Mouse (Mus musculus): ENCODE data around the gene Nme2. TPM values are rescaled to one million over a fixed set of nuclear protein-coding genes. Genes with fewer than 3 reads are reported as not detected.

Gene Nme2
- polyA plus RNA-seq, 1 experiment, result 107 TPM

GRCm38 (mm10) chr11:93969171-93969570 is 13.1 kb upstream of the Nme2 start:
- TF ChIP-seq CTCF (IDR thresholded peaks at IDR 0.05; ENCODE audit: insufficient read depth, low read length), result no peak
- no peak for TF ChIP-seq POLR2A (IDR thresholded peaks at IDR 0.05; ENCODE audit: borderline replicate concordance, extremely low read depth, low read depth, low read length)
- no peak overlapping the region for H3K4me3 ChIP-seq (replicated peaks; ENCODE audit: extremely low read depth, low read depth, low read length)
- DNase-seq, result no peak
- H3K4me1 ChIP-seq (ENCODE audit: control insufficient read depth, insufficient read depth, low read length), result 0 out of 2 replicates have a peak, but pooled peaks cover 2% of the 10 kb centered on the region
- WGBS, result 92% methylated on average over 6 of the region's 6 CpGs

- no peak overlapping the region for H3K4me3 ChIP-seq (replicated peaks; ENCODE audit: extremely low read depth, low read depth, low read length)
- no peak for DNase-seq
- WGBS, result 32% methylated on average over 6 of the region's 6 CpGs
- no peak for TF ChIP-seq CTCF (IDR thresholded peaks at IDR 0.05; ENCODE audit: insufficient read depth, low read length)
- TF ChIP-seq POLR2A (IDR thresholded peaks at IDR 0.05; ENCODE audit: borderline replicate concordance, extremely low read depth, low read depth, low read length), result no peak
- 0 out of 2 replicates have a peak, but pooled peaks cover 2% of the 10 kb centered on the region for H3K4me1 ChIP-seq (ENCODE audit: control insufficient read depth, insufficient read depth, low read length)
Observed at GRCm38 (mm10) chr11:93968848-93969128, 12.7 kb upstream of the Nme2 start.

- TF ChIP-seq POLR2A (IDR thresholded peaks at IDR 0.05; ENCODE audit: borderline replicate concordance, extremely low read depth, low read depth, low read length) (0 out of 2 replicates have a peak, but pooled peaks have one; percentile 8), CTCF (IDR thresholded peaks at IDR 0.05; ENCODE audit: insufficient read depth, low read length) (peak; percentile 78)
- under 1% methylated on average over 40 of the region's 40 CpGs for WGBS
- H3K4me1 ChIP-seq (ENCODE audit: control insufficient read depth, insufficient read depth, low read length), result 0 out of 2 replicates have a peak, but pooled peaks cover 2% of the 10 kb centered on the region
- peak; percentile 94 for DNase-seq
- H3K4me3 ChIP-seq (replicated peaks; ENCODE audit: extremely low read depth, low read depth, low read length), result peak within 1 kb of the TSS; percentile 92
Observed at GRCm38 (mm10) chr11:93968005-93968847, 12.2 kb upstream of the Nme2 start, which contains the start of the genes Gm20390 and Nme1. TSS of gene Gm20390 (minus strand) at chr11:93968293. TSS of gene Nme1 (minus strand) at chr11:93968521.

GRCm38 (mm10) chr11:93967381-93967780 is 11.3 kb upstream of the Nme2 start:
- TF ChIP-seq POLR2A (IDR thresholded peaks at IDR 0.05; ENCODE audit: borderline replicate concordance, extremely low read depth, low read depth, low read length) (no peak), CTCF (IDR thresholded peaks at IDR 0.05; ENCODE audit: insufficient read depth, low read length) (no peak)
- Histone ChIP-seq H3K4me1 (ENCODE audit: control insufficient read depth, insufficient read depth, low read length) (0 out of 2 replicates have a peak, but pooled peaks cover 2% of the 10 kb centered on the region), H3K4me3 (replicated peaks; ENCODE audit: extremely low read depth, low read depth, low read length) (peak overlapping the region; percentile 92)
- DNase-seq, result no peak
- 4% methylated on average over 11 of the region's 11 CpGs for WGBS

- Histone ChIP-seq H3K4me3 (replicated peaks; ENCODE audit: extremely low read depth, low read depth, low read length) (no peak overlapping the region), H3K4me1 (ENCODE audit: control insufficient read depth, insufficient read depth, low read length) (0 out of 2 replicates have a peak, but pooled peaks cover 2% of the 10 kb centered on the region)
- 86% methylated on average over 6 of the region's 6 CpGs for WGBS
- no peak for TF ChIP-seq POLR2A (IDR thresholded peaks at IDR 0.05; ENCODE audit: borderline replicate concordance, extremely low read depth, low read depth, low read length)
- no peak for TF ChIP-seq CTCF (IDR thresholded peaks at IDR 0.05; ENCODE audit: insufficient read depth, low read length)
- DNase-seq, result no peak
Observed at GRCm38 (mm10) chr11:93965391-93965790, 9.3 kb upstream of the Nme2 start.

GRCm38 (mm10) chr11:93963013-93963412 is 7.0 kb upstream of the Nme2 start:
- H3K4me1 ChIP-seq (ENCODE audit: control insufficient read depth, insufficient read depth, low read length), result no peaks in the 10 kb centered on the region
- no peak for TF ChIP-seq POLR2A (IDR thresholded peaks at IDR 0.05; ENCODE audit: borderline replicate concordance, extremely low read depth, low read depth, low read length)
- TF ChIP-seq CTCF (IDR thresholded peaks at IDR 0.05; ENCODE audit: insufficient read depth, low read length), result no peak
- WGBS, result 75% methylated on average over 4 of the region's 4 CpGs
- DNase-seq, result no peak
- no peak overlapping the region for H3K4me3 ChIP-seq (replicated peaks; ENCODE audit: extremely low read depth, low read depth, low read length)

- no peak for DNase-seq
- TF ChIP-seq CTCF (IDR thresholded peaks at IDR 0.05; ENCODE audit: insufficient read depth, low read length) (no peak), POLR2A (IDR thresholded peaks at IDR 0.05; ENCODE audit: borderline replicate concordance, extremely low read depth, low read depth, low read length) (no peak)
- WGBS, result 77% methylated on average over 6 of the region's 6 CpGs
- peaks cover 3% of the 10 kb centered on the region for H3K4me1 ChIP-seq (ENCODE audit: control insufficient read depth, insufficient read depth, low read length)
- no peak overlapping the region for H3K4me3 ChIP-seq (replicated peaks; ENCODE audit: extremely low read depth, low read depth, low read length)
Observed at GRCm38 (mm10) chr11:93961482-93961881, 5.4 kb upstream of the Nme2 start.

- 80% methylated on average over 4 of the region's 4 CpGs for WGBS
- TF ChIP-seq POLR2A (IDR thresholded peaks at IDR 0.05; ENCODE audit: borderline replicate concordance, extremely low read depth, low read depth, low read length) (no peak), CTCF (IDR thresholded peaks at IDR 0.05; ENCODE audit: insufficient read depth, low read length) (no peak)
Observed at GRCm38 (mm10) chr11:93957746-93958145, 1.7 kb upstream of the Nme2 start.

GRCm38 (mm10) chr11:93957031-93957555 is 1.0 kb upstream of the Nme2 start:
- 81% methylated on average over 2 of the region's 2 CpGs for WGBS
- TF ChIP-seq CTCF (IDR thresholded peaks at IDR 0.05; ENCODE audit: insufficient read depth, low read length), result no peak
- TF ChIP-seq POLR2A (IDR thresholded peaks at IDR 0.05; ENCODE audit: borderline replicate concordance, extremely low read depth, low read depth, low read length), result no peak
- no peak for DNase-seq
- Histone ChIP-seq H3K4me1 (ENCODE audit: control insufficient read depth, insufficient read depth, low read length) (peaks cover 13% of the 10 kb centered on the region), H3K4me3 (replicated peaks; ENCODE audit: extremely low read depth, low read depth, low read length) (no peak overlapping the region)

More at GRCm38 (mm10) chr11:93957746-93958145, 1.7 kb upstream of the Nme2 start:
- Histone ChIP-seq H3K4me3 (replicated peaks; ENCODE audit: extremely low read depth, low read depth, low read length) (no peak overlapping the region), H3K4me1 (ENCODE audit: control insufficient read depth, insufficient read depth, low read length) (peaks cover 13% of the 10 kb centered on the region)
- no peak for DNase-seq

Measured in lung, adult 2 months (tissue).